Mouse (Mus musculus) forebrain, embryonic 13.5 days (tissue): ENCODE results near the gene Sqstm1. TPM values are rescaled to one million over a fixed set of nuclear protein-coding genes. Genes with fewer than 3 reads are reported as not detected.

Experiments
- ATAC-seq: fragments of 200-750 bp; cut with Nextera tagmentation; 2 replicates; pipeline ENCODE4 v1.8.0; 2017
- H3K27ac ChIP-seq: fragments of 300-500 bp; sonication (generic); 2 replicates; pipeline ENCODE4 v1.5.1; 2015; ENCODE audit warnings: inconsistent platforms, mild to moderate bottlenecking, moderate library complexity
- H3K27me3 ChIP-seq: fragments of 300-500 bp; sonication (generic); 2 replicates; pipeline ENCODE4 v1.6.1; 2015; ENCODE audit warnings: mild to moderate bottlenecking, inconsistent platforms
- H3K36me3 ChIP-seq: fragments of 300-500 bp; sonication (generic); 2 replicates; pipeline ENCODE4 v1.6.1; 2015; ENCODE audit warnings: mild to moderate bottlenecking, inconsistent platforms; ENCODE audit not compliant: poor library complexity, severe bottlenecking
- H3K4me1 ChIP-seq: fragments of 300-500 bp; sonication (generic); 2 replicates; pipeline ENCODE4 v1.6.1; 2015; ENCODE audit warnings: inconsistent platforms
- H3K4me2 ChIP-seq: fragments of 300-500 bp; sonication (generic); 2 replicates; pipeline ENCODE4 v1.6.1; 2015; ENCODE audit warnings: inconsistent platforms, mild to moderate bottlenecking, moderate library complexity
- H3K4me3 ChIP-seq: fragments of 300-500 bp; sonication (generic); 2 replicates; pipeline ENCODE4 v1.5.1; 2015; ENCODE audit warnings: mild to moderate bottlenecking, inconsistent platforms
- H3K9ac ChIP-seq: fragments of 300-500 bp; sonication (generic); 2 replicates; pipeline ENCODE4 v1.6.1; 2015; ENCODE audit warnings: mild to moderate bottlenecking, inconsistent platforms
- H3K9me3 ChIP-seq: fragments of 300-500 bp; sonication (generic); replicated peaks from 2 replicates; pipeline ENCODE4 v1.6.1; 2016; ENCODE audit warnings: inconsistent platforms
- WGBS: fragments of 180-500 bp; shearing (Covaris S2); methylation state at CpG from one replicate; pipeline ENCODE4 v1.1.7; 2015; 5-methylcytosine and 5-hydroxymethylcytosine counted together
- polyA plus RNA-seq: library from polyadenylated mRNA; unstranded; fragments of >200 nt; fragmentation: Nextera tagmentation; extraction: Ambion mirVana; gene quantifications from 2 replicates; pipeline ENCODE4 v1.2.1, GENCODE M21; 2015

Sqstm1 gene
- polyA plus RNA-seq, 1 experiment from 2014 or later: 194 TPM

DNA sequence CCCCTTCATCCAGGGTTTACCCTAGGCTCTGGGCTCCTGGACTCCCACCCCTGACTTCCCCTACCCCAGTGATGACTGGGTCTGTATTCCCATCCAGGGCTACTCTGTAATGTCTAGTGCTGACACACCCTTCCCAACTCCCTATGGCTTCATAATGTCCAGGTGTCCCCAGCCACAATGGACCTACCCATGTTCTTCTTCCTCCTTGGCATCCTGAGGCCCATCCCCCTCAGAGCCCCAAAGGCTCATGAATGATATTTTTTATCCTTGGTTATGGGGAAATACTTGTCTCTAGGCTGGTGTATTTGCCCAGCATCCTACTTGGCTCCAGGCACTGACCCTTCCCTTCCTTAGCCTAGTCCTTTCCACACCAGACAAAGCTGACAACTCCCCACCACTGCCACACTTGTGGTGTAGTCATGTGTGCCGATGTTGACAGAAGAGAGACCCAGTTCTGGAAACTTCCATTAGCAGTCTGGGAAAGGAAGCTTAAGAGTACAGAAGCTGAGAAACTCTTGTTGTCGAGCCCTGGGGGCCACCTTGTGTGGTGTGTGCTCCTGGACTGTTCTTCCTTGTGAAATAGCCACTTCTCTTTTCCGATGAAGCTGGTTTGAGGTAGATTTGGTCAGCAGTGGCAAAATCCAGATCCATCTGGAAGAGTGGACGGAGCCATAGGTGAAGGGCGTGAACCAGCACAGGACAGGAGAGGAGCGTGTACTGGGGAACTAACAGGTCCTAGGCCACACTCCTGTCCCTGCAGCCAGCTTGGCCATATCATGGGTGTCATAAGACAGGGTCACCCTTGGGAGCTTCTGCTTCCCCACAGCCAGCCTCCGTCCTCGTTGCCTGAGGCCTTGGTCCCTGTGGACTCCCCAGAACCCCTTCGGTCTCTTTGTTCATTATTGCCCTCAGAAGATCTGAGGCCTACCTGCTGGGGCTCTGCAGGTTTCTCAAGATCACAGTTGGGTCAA, 28.5 kb upstream of the Sqstm1 start:
- H3K4me1 ChIP-seq: peaks cover 18% of the 10 kb centered on the region
- 93% methylated on average over 9 of the region's 9 CpGs for WGBS
- no peak for ATAC-seq
- no peak overlapping the region for H3K9ac ChIP-seq
- H3K4me3 ChIP-seq: no peak overlapping the region
- H3K9me3 ChIP-seq: no peaks in the 10 kb centered on the region
- H3K27me3 ChIP-seq: peaks cover 27% of the 10 kb centered on the region
- H3K4me2 ChIP-seq: no peak overlapping the region
- no peak overlapping the region for H3K27ac ChIP-seq
- peaks cover 13% of the 10 kb centered on the region for H3K36me3 ChIP-seq

DNA sequence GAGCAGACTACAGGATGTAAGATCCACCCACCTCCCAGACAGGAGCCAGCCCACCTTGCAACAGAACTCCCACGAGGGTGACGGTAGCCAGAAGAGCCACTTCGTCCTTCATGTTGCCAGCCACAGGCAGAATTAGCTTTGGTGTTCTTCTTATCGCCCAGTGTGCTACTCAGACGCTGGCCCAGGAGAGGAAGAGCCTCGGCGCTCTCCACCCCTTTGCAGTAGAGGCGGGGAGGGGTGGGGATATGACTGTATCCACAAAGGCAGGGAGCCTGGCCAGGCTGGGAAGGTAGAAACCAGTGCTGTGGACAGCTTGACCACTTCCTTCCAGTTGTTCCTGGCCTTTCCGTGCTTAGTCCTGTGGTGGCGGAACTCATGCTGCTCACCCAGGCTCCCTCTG, 27.7 kb upstream of the Sqstm1 start, which contains the start of gene Ltc4s:
Ltc4s (minus strand) TSS at position 293 of the 400 bp plus-strand sequence.
- H3K4me2 ChIP-seq: peak within 1 kb of the TSS; percentile 92
- peaks cover 21% of the 10 kb centered on the region for H3K36me3 ChIP-seq
- H3K9me3 ChIP-seq: no peaks in the 10 kb centered on the region
- H3K27me3 ChIP-seq: peaks cover 27% of the 10 kb centered on the region
- peak within 1 kb of the TSS; percentile 64 for H3K4me3 ChIP-seq
- 45% methylated on average over 10 of the region's 10 CpGs for WGBS
- no peak for ATAC-seq
- H3K4me1 ChIP-seq: peaks cover 18% of the 10 kb centered on the region
- H3K9ac ChIP-seq: no peak within 1 kb of the TSS
- H3K27ac ChIP-seq: no peak within 1 kb of the TSS

DNA sequence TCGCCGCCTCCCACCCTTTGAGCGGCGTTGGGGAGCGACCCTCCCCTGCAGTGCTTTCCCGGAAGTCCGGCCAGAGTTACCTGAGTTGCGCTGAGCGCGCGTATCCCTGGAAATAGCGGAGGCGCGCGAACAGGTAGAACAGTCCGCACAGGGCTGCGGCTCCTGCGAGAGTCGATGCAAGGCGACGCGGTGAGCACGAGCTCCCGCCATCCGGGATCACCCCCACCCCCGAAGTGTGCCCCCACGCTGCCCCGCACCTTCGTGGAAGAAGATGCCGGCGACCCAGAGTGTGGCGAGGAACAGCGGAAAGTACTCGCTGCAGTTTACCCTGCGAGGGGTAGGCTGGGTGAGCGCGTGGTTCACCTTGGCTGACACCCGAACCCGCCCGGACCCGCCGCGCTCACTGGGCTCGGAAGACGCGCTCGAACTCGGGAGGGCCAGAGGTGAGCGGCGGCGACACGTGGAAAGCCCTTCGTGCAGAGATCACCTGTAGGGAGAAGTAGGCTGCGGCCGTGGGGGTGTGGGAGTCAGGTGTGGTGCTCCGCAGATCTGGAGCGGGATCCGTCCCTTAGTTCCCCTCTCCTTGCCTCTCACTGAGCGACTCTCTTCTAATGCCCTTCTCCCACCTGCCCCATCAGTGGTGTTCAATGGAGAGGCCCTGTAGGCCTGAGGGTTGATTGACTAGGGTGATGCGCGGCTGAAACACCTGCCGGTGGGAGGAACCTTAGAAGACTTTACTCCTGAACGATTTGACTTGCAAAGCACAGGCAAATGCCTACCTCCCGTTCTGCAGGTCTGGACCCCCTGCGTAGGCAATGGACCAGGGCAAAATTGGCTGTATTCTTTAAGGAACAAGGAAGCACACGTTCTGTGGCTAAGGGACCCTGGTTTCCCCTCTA, 26.6 kb upstream of the Sqstm1 start:
- ATAC-seq: no peak; the same call in none of the 2 replicates
- Histone ChIP-seq H3K27me3 (peaks cover 27% of the 10 kb centered on the region), H3K4me3 (peak overlapping the region; percentile 64), H3K9me3 (no peaks in the 10 kb centered on the region), H3K4me1 (peaks cover 18% of the 10 kb centered on the region), H3K4me2 (peak overlapping the region; percentile 92), H3K27ac (no peak overlapping the region), H3K36me3 (peaks cover 32% of the 10 kb centered on the region), H3K9ac (peak overlapping the region; percentile 67)
- 2% methylated on average over 66 of the region's 66 CpGs for WGBS

DNA sequence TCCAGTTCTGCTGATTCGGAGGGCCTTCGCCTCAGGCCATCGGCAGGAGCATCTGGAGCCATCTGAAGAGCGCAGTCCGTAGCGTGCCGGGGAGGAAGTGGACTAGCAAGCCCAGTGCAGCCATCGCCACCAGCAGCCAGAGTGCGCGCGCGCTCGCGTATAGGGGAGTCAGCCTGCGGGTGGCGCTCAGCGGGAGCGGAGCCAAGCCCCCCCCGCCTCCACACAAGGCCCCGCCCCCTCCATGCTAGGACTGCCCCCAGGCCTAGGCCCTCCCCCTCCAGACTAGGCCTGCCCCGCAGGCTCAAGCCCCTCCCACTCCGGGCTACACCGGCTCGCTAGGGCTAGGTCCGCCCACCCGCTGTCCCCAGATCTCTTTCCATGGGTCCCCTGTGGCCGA, 25.9 kb upstream of the Sqstm1 start:
- Histone ChIP-seq H3K9ac (peak overlapping the region; percentile 67), H3K27me3 (peaks cover 27% of the 10 kb centered on the region)
- ATAC-seq: peak; percentile 89

DNA sequence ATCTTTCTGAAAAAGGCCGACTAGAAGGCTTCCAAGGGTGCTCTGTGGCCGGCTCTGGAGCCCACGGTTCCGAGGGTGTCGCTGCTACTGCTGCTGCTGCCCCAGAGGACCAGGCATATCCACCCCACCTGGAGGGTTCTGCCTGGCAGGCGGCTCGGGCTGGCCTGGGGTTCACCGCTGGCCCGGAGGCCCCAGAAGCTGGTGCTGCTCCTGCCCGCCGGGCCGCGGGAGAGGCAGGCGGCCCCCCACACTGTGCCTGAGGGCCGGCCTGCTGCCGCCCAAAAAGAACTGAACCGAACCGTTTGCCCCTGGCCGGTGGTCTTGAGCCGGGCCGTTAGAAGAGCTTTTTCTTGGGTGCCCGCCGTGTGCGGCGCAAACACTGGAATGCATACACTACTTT, 24.0 kb upstream of the Sqstm1 start:
- peaks cover 46% of the 10 kb centered on the region for H3K36me3 ChIP-seq
- H3K9ac ChIP-seq: no peak overlapping the region
- H3K9me3 ChIP-seq: no peaks in the 10 kb centered on the region
- no peak for ATAC-seq
- H3K27me3 ChIP-seq: peaks cover 35% of the 10 kb centered on the region
- H3K4me2 ChIP-seq: no peak overlapping the region
- H3K4me3 ChIP-seq: no peak overlapping the region
- H3K27ac ChIP-seq: no peak overlapping the region
- WGBS: 96% methylated on average over 25 of the region's 25 CpGs
- peaks cover 28% of the 10 kb centered on the region for H3K4me1 ChIP-seq

More for the DNA sequence above, 25.9 kb upstream of the Sqstm1 start:
- Histone ChIP-seq H3K4me2 (peak overlapping the region; percentile 92), H3K4me3 (peak overlapping the region; percentile 64), H3K9me3 (no peaks in the 10 kb centered on the region), H3K27ac (no peak overlapping the region), H3K36me3 (peaks cover 39% of the 10 kb centered on the region), H3K4me1 (peaks cover 18% of the 10 kb centered on the region)
- 0% methylated on average over 26 of the region's 27 CpGs for WGBS

DNA sequence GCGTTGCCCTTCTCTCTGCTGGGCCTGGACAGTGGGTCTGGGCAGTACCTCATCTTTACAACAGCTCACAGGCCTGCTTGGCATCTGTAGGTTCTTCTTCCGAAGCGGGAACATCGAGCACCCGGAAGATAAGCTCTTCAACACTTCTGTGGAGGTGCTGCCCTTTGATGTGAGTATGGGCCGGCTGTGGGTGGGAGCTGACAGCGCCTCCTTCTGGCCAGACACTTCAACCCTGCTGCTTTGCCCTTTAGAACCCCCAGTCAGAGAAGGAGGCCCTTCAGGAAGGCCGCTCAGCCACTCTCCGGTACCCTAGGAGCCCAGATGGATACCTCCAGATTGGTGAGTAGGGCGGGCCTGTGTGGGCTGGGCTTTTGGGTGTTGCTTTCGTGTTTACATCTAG, 23.4 kb upstream of the Sqstm1 start:
- H3K9me3 ChIP-seq: no peaks in the 10 kb centered on the region
- WGBS: 85% methylated on average over 11 of the region's 11 CpGs
- H3K36me3 ChIP-seq: peaks cover 46% of the 10 kb centered on the region
- no peak overlapping the region for H3K4me2 ChIP-seq
- no peak overlapping the region for H3K9ac ChIP-seq
- H3K4me1 ChIP-seq: peaks cover 34% of the 10 kb centered on the region
- no peak overlapping the region for H3K27ac ChIP-seq
- H3K27me3 ChIP-seq: peaks cover 35% of the 10 kb centered on the region
- H3K4me3 ChIP-seq: no peak overlapping the region
- ATAC-seq: no peak

DNA sequence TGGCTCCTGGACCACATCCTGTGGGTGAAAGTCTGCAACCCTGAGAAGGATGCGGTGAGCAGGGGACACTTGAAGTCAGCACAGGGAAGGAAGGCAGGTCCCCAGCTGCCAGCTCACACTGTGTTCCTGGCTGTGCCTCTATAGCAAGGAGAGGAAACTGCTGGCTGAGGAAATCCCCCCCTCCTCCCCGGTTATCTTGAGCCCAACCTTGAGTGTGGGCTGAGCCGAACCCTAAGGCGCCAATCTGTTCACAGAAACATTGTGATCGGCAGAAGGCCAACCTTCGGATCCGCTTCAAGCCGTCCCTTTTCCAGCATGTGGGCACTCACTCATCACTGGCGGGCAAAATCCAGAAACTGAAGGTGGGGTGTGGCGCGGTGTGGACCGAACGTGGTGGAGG, 22.4 kb upstream of the Sqstm1 start:
- no peak overlapping the region for H3K9ac ChIP-seq
- H3K4me2 ChIP-seq: no peak overlapping the region
- no peaks in the 10 kb centered on the region for H3K9me3 ChIP-seq
- H3K4me3 ChIP-seq: no peak overlapping the region
- peaks cover 46% of the 10 kb centered on the region for H3K36me3 ChIP-seq
- H3K27me3 ChIP-seq: peaks cover 27% of the 10 kb centered on the region
- ATAC-seq: no peak
- H3K4me1 ChIP-seq: peaks cover 40% of the 10 kb centered on the region
- H3K27ac ChIP-seq: no peak overlapping the region
- 95% methylated on average over 13 of the region's 13 CpGs for WGBS

DNA sequence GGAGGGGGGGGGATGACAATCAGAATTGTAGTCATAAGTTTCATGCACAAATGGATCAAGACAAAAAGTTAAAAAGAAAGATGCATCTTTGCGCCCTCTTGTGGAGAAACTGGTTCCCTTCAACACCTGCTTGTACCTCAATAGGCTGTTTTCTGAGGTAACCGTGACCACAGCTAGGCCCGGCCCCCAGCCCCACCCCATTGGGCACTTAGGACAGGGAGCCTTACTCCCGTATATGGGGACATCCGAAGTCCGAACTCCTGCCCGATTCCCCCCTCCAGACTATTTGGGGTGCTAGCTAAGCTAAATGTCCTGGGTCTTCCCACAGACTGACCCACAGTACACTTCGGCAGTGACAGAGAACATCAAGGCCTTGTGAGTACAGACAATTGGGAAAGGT, 20.8 kb upstream of the Sqstm1 start:
- Histone ChIP-seq H3K4me2 (peak overlapping the region; percentile 55), H3K27ac (no peak overlapping the region), H3K36me3 (peaks cover 53% of the 10 kb centered on the region), H3K4me3 (peak overlapping the region; percentile 25; the same call in 1 of the 2 replicates), H3K9me3 (no peaks in the 10 kb centered on the region), H3K9ac (no peak overlapping the region), H3K4me1 (peaks cover 46% of the 10 kb centered on the region), H3K27me3 (peaks cover 13% of the 10 kb centered on the region; the same call in 1 of the 2 replicates)
- ATAC-seq: no peak
- 19% methylated on average over 8 of the region's 8 CpGs for WGBS

DNA sequence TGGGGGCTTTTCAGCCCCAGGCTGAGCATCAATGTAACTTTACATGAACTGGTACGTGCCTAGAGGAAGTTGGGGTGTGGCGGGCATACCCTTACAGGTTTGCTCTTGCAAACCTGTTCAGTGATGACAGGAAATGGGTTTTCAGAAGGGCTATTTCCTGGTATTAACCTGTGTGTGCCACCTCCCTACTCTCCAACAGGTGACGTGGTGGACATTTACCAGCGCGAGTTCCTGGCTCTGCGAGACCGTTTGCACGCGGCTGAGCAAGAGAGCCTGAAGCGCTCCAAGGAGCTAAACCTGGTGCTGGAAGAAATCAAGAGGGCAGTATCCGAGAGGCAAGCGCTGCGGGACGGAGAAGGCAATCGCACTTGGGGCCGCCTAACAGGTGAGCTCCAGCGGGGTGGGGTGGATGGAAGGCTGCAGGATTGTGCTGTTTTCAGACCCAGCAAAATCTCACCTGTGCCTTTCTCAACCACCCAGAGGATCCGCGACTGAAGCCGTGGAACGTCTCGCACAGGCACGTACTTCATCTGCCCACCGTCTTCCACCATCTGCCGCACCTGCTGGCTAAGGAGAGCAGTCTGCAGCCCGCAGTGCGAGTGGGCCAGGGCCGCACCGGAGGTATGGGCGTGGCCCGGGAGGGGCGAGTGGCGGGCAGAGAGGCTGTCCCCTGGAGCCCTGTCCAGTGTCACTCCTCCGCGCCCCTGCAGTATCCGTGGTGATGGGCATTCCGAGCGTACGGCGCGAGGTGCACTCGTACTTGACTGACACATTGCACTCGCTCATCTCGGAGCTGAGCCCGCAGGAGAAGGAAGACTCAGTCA, 20.1 kb upstream of the Sqstm1 start:
- no peaks in the 10 kb centered on the region for H3K9me3 ChIP-seq
- peaks cover 13% of the 10 kb centered on the region; the same call in 1 of the 2 replicates for H3K27me3 ChIP-seq
- WGBS: 23% methylated on average over 45 of the region's 45 CpGs
- peak overlapping the region; percentile 55 for H3K4me2 ChIP-seq
- peaks cover 53% of the 10 kb centered on the region for H3K36me3 ChIP-seq
- peak overlapping the region; percentile 25 for H3K4me3 ChIP-seq
- peaks cover 46% of the 10 kb centered on the region for H3K4me1 ChIP-seq
- no peak overlapping the region; the same call in 1 of the 2 replicates for H3K27ac ChIP-seq
- H3K9ac ChIP-seq: peak overlapping the region; percentile 46
- peak; percentile 28 for ATAC-seq

DNA sequence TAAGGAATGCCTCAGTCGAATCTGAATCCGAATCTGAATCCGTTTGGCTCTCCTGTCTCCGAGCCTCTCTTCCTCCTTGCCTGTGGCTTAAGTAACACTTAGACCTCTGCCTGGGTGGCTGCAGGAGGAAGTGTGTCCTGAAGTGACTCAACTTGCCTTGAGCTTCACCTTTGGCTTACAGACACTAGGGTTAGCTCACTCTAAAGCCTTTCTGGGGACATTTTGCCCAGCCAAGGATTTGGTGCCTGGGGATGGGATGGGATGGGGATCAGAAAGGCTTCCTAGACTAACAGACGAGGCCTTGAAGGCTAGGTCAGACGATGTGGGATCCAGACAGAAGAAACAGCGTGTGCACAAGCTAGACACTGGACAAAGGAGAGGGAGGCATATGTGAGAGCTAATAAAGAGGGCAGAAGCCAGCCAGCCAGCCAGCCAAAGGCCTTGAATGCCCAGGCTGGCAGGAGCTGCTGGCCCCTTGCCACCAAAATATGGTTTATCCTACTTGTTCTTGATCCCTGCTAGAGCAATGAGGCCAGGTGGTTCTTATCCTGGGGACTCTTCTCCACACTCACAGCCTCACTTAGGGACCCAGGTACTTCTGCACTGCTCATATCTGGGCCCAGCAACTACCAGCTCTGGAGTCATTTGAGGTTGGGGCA, 18.8 kb upstream of the Sqstm1 start:
- Histone ChIP-seq H3K9me3 (no peaks in the 10 kb centered on the region), H3K4me2 (no peak overlapping the region), H3K27me3 (peaks cover 9% of the 10 kb centered on the region; the same call in 1 of the 2 replicates), H3K4me3 (no peak overlapping the region), H3K9ac (peak overlapping the region; percentile 1; the same call in 1 of the 2 replicates), H3K27ac (no peak overlapping the region), H3K4me1 (peaks cover 46% of the 10 kb centered on the region), H3K36me3 (peaks cover 43% of the 10 kb centered on the region)
- 44% methylated on average over 7 of the region's 7 CpGs for WGBS
- ATAC-seq: no peak

DNA sequence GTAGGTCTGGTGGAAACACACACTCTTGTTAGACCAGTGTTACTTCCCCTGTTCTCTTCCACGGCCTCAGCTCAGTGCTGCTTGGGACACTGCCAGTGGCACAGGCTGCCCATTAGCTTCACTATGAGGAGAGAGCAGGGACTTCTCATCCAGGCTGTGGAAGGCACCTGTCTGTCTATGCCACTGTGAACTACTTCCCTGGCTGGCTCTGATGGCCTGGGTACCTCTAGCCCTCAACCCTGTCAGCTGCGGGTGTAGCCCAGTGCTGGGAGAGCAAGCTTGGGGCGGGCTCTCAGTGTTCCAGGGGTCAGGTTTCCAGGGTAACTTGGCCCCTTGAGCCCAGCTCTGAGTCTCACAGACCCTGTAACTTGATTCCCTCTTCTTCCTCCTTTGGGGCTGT, 18.1 kb upstream of the Sqstm1 start:
- Histone ChIP-seq H3K27ac (no peak overlapping the region), H3K9ac (peak overlapping the region; percentile 1; the same call in 1 of the 2 replicates), H3K27me3 (peaks cover 9% of the 10 kb centered on the region; the same call in 1 of the 2 replicates), H3K4me1 (peaks cover 51% of the 10 kb centered on the region), H3K9me3 (no peaks in the 10 kb centered on the region), H3K36me3 (peaks cover 36% of the 10 kb centered on the region), H3K4me3 (no peak overlapping the region), H3K4me2 (no peak overlapping the region)
- 21% methylated on average over 3 of the region's 3 CpGs for WGBS
- no peak for ATAC-seq
